Mouse (Mus musculus) lung, adult 10 weeks (tissue): ENCODE results near the gene Tmem192. TPM values are rescaled to one million over a fixed set of nuclear protein-coding genes. Genes with fewer than 3 reads are reported as not detected.

Source experiments
- polyA plus RNA-seq: library from polyadenylated mRNA; stranded (reverse); fragments of 350-450 nt; fragmentation: Illumina TruSeq; extraction: RNeasy Lipid Tissue Mini Kit (QIAGEN cat#74804); gene quantifications from one replicate; pipeline ENCODE4 v1.2.3, GENCODE M21; 2014; ENCODE audit warnings: low read depth, low replicate concordance; ENCODE audit not compliant: insufficient read depth

The Tmem192 gene
- 19.7 TPM for polyA plus RNA-seq

GRCm38 (mm10) chr8:64946820-64947697 is at the start of gene Tmem192:
Tmem192 (plus strand) TSS chr8:64947185.

GRCm38 (mm10) chr8:64987731-64988130 is 40.7 kb downstream of the Tmem192 start, which contains the start of gene Trim75:
Trim75 (minus strand) TSS chr8:64987831.

GRCm38 (mm10) chr8:65018423-65018822 is 71.4 kb downstream of the Tmem192 start, which contains the start of the genes Trim61 and Trim60:
Trim61 (minus strand) TSS chr8:65018523.
Trim60 (minus strand) TSS chr8:65018584.

Other genes starting within 250 kb of the Tmem192 start
- 62.1 TPM for gene Msmo1, start 213.4 kb upstream of the Tmem192 start, polyA plus RNA-seq
- 16.6 TPM for gene Klhl2, start 97.2 kb upstream of the Tmem192 start, polyA plus RNA-seq
- not detected for gene Trim75, start 40.6 kb downstream of the Tmem192 start, polyA plus RNA-seq
- not detected for gene Trim61, start 71.3 kb downstream of the Tmem192 start, polyA plus RNA-seq
- gene Trim60, start 71.4 kb downstream of the Tmem192 start, polyA plus RNA-seq, result not detected
- gene Apela, start 90.2 kb downstream of the Tmem192 start, polyA plus RNA-seq, result not detected
- not detected for gene Gm10663, start 127.8 kb downstream of the Tmem192 start, polyA plus RNA-seq
- 3.2 TPM for gene BC030870, start 182.4 kb downstream of the Tmem192 start, polyA plus RNA-seq